Mouse (Mus musculus) lung, adult 2 months (tissue): ENCODE results near the gene Cyp4f14.

Experiments
- CTCF ChIP-seq: fragments of 200-500 bp; IDR thresholded peaks from 2 replicates; pipeline ENCODE4 v1.5.1; 2011; ENCODE audit warnings: mild to moderate bottlenecking, low read length, control low read depth; ENCODE audit not compliant: insufficient read depth
- POLR2A ChIP-seq: fragments of 200-500 bp; IDR thresholded peaks from 2 replicates; pipeline ENCODE4 v1.6.1; 2011; ENCODE audit warnings: low read depth, mild to moderate bottlenecking, control low read depth, low read length, borderline replicate concordance; ENCODE audit errors: extremely low read depth

- TF ChIP-seq CTCF (no peak), POLR2A (no peak)
Measured at GRCm38 (mm10) chr17:32871483-32871882, 45.7 kb downstream of the Cyp4f14 start.
